Mouse (Mus musculus): Measurements from ENCODE around the gene Focad.

DNA sequence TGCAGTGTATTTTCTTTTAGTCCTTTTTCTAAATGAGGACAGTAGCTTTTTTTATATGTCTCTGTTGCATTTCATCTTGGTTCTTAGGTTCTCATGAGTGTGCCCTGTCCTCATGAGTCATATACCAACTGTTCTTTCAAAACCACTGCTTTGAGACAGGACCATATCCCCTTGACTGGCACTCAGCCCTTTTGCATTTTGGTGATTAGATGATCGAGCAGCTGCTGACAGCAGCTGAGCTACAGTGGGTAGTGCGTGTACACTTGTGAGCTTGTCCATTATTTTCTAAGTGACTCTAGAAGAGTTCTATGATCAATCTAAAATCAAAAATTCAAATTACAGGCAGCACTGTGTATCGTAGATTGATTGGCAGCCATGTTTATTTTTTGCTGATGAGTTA, 28.0 kb downstream of the Focad start:
- TF ChIP-seq CTCF (IDR thresholded peaks at IDR 0.05; ENCODE audit: extremely low read depth, insufficient read depth, low read length) (no peak), POLR2A (IDR thresholded peaks at IDR 0.05; ENCODE audit: extremely low read depth, insufficient read depth, low read length) (no peak)
